Mouse (Mus musculus): Measurements from ENCODE around the gene Glud1.

DNA sequence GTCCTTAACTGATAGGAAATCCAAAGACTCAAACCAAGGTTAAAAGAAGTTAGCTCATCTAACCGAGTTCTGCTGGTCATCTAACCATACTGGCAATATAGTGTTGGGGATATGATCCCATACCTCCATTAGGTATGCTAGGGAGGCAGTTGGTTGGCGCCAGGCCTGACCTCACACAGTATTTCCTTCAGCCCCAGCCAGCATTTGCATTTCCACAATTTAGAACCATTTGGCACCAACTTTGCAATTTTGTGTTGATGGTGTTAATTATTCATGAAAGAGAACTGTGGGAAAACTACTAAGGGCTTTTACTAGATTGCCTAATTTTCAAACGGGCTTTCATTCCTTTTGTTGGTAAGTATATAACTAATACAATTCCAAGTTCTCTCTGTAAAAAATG is 21.4 kb downstream of the Glud1 start:
- no peak for TF ChIP-seq CTCF (IDR thresholded peaks at IDR 0.05; ENCODE audit: extremely low read depth, insufficient read depth, low read length)
- TF ChIP-seq POLR2A (IDR thresholded peaks at IDR 0.05; ENCODE audit: extremely low read depth, insufficient read depth, low read length) = no peak
